Mouse (Mus musculus): ENCODE measurements at regions not wholly inside any gene's neighbourhood (a gene's known extent, or its start where the extent isn't known, plus 50 kb on each side); places are given as distances from the start of the nearest gene placed in this dataset.
"Not testable (repeated sequence)": the region's sequence is repeated elsewhere in the genome, so short reads cannot be mapped to it uniquely, and the experiment has no call there.

DNA sequence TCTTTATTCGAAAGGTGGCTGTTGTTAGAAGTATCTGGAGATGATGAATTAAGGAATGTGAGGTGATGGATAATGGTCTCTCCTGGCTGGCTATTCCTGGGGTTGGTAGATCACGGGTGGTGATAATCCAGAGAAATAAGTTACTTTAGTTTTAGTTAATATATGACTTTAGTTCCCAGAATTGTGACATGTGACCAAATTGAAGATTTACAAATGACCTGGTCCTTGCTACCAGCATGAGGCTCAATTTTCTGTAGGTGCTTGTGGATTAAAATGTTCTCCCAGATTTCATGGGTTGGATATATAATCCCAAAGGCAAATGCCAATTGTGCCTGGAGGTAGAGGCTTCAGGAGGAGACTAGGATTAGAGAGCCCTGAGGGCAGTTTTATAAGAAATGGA lies 53.7 kb downstream of the Teddm3 start:
- TF ChIP-seq CTCF (IDR thresholded peaks at IDR 0.05; ENCODE audit: control insufficient read depth, insufficient read depth, insufficient read length); MYOD1 (IDR thresholded peaks at IDR 0.05; ENCODE audit: control insufficient read depth, insufficient read length, low read depth): not testable (repeated sequence)
